In the genomic region with DNA sequence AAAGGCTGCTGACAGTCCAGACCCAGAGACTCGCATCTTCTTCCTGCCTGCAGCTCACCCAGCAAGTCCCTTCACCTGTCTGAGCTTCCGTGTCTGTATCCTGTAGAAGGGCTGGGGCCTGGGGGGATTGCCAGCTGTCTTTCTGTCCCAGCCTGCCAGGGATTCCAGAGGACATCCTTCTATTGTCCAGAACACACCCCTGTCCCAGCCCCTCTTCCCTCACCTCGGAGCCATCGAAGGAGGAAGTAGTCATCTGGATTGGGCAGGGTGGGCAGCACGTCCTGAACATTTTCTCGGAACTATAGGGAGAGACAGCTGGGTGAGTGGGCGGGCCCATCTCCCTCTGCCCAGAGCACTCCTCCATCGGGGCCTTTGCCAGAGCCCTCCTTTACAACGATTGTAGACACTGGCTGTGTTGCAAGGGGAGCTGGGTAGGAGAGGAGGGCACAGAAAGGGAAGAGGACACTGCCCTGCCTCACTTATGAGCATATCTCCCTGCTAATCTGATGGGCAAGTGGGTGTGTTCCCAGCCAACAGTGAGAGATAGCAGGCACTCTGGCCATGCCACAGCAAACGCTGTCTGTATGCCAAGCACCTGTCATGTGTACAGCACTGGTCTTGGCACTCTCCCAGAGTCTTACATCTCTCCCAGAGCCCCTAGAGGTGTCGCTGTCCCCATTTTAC, we compare ENCODE assay signal across 11 mouse cellular contexts. TPM values are rescaled to one million over a fixed set of nuclear protein-coding genes. Genes with fewer than 3 reads are reported as not detected.
DNase-seq lines count a peak whose midpoint lies in the region; ATAC-seq and TF ChIP-seq lines count a peak whose summit lies in the region.
"Had no signal": no experiment of that assay in that cellular context is flagged by ENCODE, and none has a peak within 500 bp of the region (broad histone marks: within the 10 kb centered on the region; RNA-seq: fewer than 3 reads in every experiment).

No protein-coding gene starts in this region.

- H3K27ac ChIP-seq in forebrain, embryonic 13.5 days = no peak overlapping the region
- H3K27ac ChIP-seq in forebrain, embryonic 12.5 days = no peak overlapping the region
- H3K27ac ChIP-seq in lung, embryonic 14.5 days (ENCODE audit: low read depth) = no peak overlapping the region
- H3K27ac ChIP-seq: limb, embryonic 12.5 days had no signal

- peak overlapping the region; percentile 36; the same call in 1 of the 2 replicates for H3K9ac ChIP-seq in forebrain, embryonic 13.5 days
- no peak overlapping the region for H3K9ac ChIP-seq in forebrain, embryonic 12.5 days
- H3K9ac ChIP-seq in lung, embryonic 14.5 days = no peak overlapping the region
- H3K9ac ChIP-seq: limb, embryonic 12.5 days had no signal

- H3K36me3 ChIP-seq in forebrain, embryonic 13.5 days (ENCODE audit: poor library complexity, severe bottlenecking) = no peaks in the 10 kb centered on the region
- H3K36me3 ChIP-seq in forebrain, embryonic 12.5 days (replicated peaks) = no peaks in the 10 kb centered on the region
- H3K36me3 ChIP-seq in lung, embryonic 14.5 days (ENCODE audit: insufficient read depth) = no peaks in the 10 kb centered on the region
- H3K36me3 ChIP-seq: limb, embryonic 12.5 days had no signal

- no peaks in the 10 kb centered on the region for H3K9me3 ChIP-seq in forebrain, embryonic 13.5 days (replicated peaks)
- no peaks in the 10 kb centered on the region for H3K9me3 ChIP-seq in forebrain, embryonic 12.5 days
- no peaks in the 10 kb centered on the region for H3K9me3 ChIP-seq in lung, embryonic 14.5 days (ENCODE audit: low read depth, low read length)
- H3K9me3 ChIP-seq: limb, embryonic 12.5 days had no signal

- peaks cover 23% of the 10 kb centered on the region for H3K27me3 ChIP-seq in forebrain, embryonic 13.5 days
- H3K27me3 ChIP-seq in forebrain, embryonic 12.5 days = peaks cover 35% of the 10 kb centered on the region
- H3K27me3 ChIP-seq in lung, embryonic 14.5 days (ENCODE audit: insufficient read depth, low read length) = peaks cover 14% of the 10 kb centered on the region

- no peak for ATAC-seq in forebrain, embryonic 13.5 days
- no peak for ATAC-seq in forebrain, embryonic 12.5 days (ENCODE audit: low FRiP score)
- no peak for ATAC-seq in lung, embryonic 14.5 days (ENCODE audit: insufficient read depth)
- peak; percentile 19 for ATAC-seq in granulocyte monocyte progenitor cell, adult 5-6 weeks (replicated peaks; ENCODE audit: poor library complexity, severe bottlenecking)
- ATAC-seq in megakaryocyte progenitor cell, adult 5-6 weeks (replicated peaks; ENCODE audit: poor library complexity) = peak; percentile 73
- ATAC-seq: intestine, postnatal 0 days had no signal

- peak; percentile 15 for DNase-seq in lung, embryonic 14.5 days
- no peak for DNase-seq in lung, postnatal 25 days (ENCODE audit: low spot score)
- no peak for DNase-seq in gastrocnemius, postnatal 4 days (ENCODE audit: low spot score in 2 of 2)
- no peak for DNase-seq in thymus, postnatal 4 days
- DNase-seq: cerebellum, adult 11-12 months had no signal

- peaks cover 28% of the 10 kb centered on the region for H3K4me1 ChIP-seq in forebrain, embryonic 13.5 days
- H3K4me1 ChIP-seq in forebrain, embryonic 12.5 days = peaks cover 19% of the 10 kb centered on the region
- peaks cover 3% of the 10 kb centered on the region; the same call in 1 of the 2 replicates for H3K4me1 ChIP-seq in lung, embryonic 14.5 days (ENCODE audit: insufficient read depth)

- TF ChIP-seq CTCF in lung, embryonic 14.5 days (IDR thresholded peaks at IDR 0.05; ENCODE audit: low read depth) = no peak

- no peak overlapping the region for H3K4me2 ChIP-seq in forebrain, embryonic 13.5 days
- no peak overlapping the region for H3K4me2 ChIP-seq in forebrain, embryonic 12.5 days
- no peak overlapping the region for H3K4me2 ChIP-seq in lung, embryonic 14.5 days

- no peak overlapping the region for H3K4me3 ChIP-seq in forebrain, embryonic 13.5 days
- H3K4me3 ChIP-seq in forebrain, embryonic 12.5 days (replicated peaks) = no peak overlapping the region
- no peak overlapping the region for H3K4me3 ChIP-seq in lung, embryonic 14.5 days (ENCODE audit: low read depth, low read length)

- 56% methylated on average over 11 of the region's 11 CpGs for WGBS in forebrain, embryonic 13.5 days
- WGBS in forebrain, embryonic 12.5 days = 66% methylated on average over 11 of the region's 11 CpGs
- 42% methylated on average over 11 of the region's 11 CpGs for WGBS in lung, embryonic 14.5 days

RNA-seq across cellular contexts. Expression of gene Sec14l2, which starts 6.6 kb away (rescaled TPM):
- 1.5 and 2.3 TPM in 2 replicates for polyA plus RNA-seq in forebrain, embryonic 13.5 days (2015; fragmentation: Nextera tagmentation; extraction: Ambion mirVana)
- polyA plus RNA-seq in forebrain, embryonic 12.5 days (2016; fragmentation: Nextera tagmentation; extraction: Ambion mirVana) = 2.6 and 3.2 TPM in 2 replicates
- polyA plus RNA-seq in lung, embryonic 14.5 days (2014; fragmentation: Nextera tagmentation; extraction: Ambion mirVana) = 1.5 and 1.9 TPM in 2 replicates
- total RNA-seq in granulocyte monocyte progenitor cell, adult 5-6 weeks (2014; fragmentation: Nextera tagmentation) = not detected in 2 replicates
- not detected in 2 replicates for total RNA-seq in granulocyte monocyte progenitor cell, adult 5-6 weeks (2017)
- 0.71 and 0.72 TPM in 2 replicates for total RNA-seq in megakaryocyte progenitor cell, adult 5-6 weeks (2015)
- 0.87 and 1.7 TPM in 2 replicates for total RNA-seq in megakaryocyte progenitor cell, adult 5-6 weeks (2017)
- 1 to 10 TPM; 2.3 to 2.6 TPM for total RNA-seq in gastrocnemius, postnatal 4 days (2021)

RNA-seq across cellular contexts. Expression of gene Rnf215, which starts 18.4 kb away (rescaled TPM):
- 37.5 and 41.0 TPM in 2 replicates for polyA plus RNA-seq in forebrain, embryonic 13.5 days (2015; fragmentation: Nextera tagmentation; extraction: Ambion mirVana)
- 35.5 and 37.0 TPM in 2 replicates for polyA plus RNA-seq in forebrain, embryonic 12.5 days (2016; fragmentation: Nextera tagmentation; extraction: Ambion mirVana)
- 32.6 and 33.0 TPM in 2 replicates for polyA plus RNA-seq in lung, embryonic 14.5 days (2014; fragmentation: Nextera tagmentation; extraction: Ambion mirVana)
- total RNA-seq in granulocyte monocyte progenitor cell, adult 5-6 weeks (2014; fragmentation: Nextera tagmentation) = 10.5 and 13.1 TPM in 2 replicates
- 6.6 and 7.8 TPM in 2 replicates for total RNA-seq in granulocyte monocyte progenitor cell, adult 5-6 weeks (2017)
- total RNA-seq in megakaryocyte progenitor cell, adult 5-6 weeks (2015) = 2.5 and 4.7 TPM in 2 replicates
- total RNA-seq in megakaryocyte progenitor cell, adult 5-6 weeks (2017) = 5.9 and 8.8 TPM in 2 replicates
- 10 to 100 TPM; 12.8 to 18.1 TPM for total RNA-seq in gastrocnemius, postnatal 4 days (2021)

RNA-seq across cellular contexts. Expression of gene Mtfp1, which starts 21.4 kb away (rescaled TPM):
- 7.0 and 7.5 TPM in 2 replicates for polyA plus RNA-seq in forebrain, embryonic 13.5 days (2015; fragmentation: Nextera tagmentation; extraction: Ambion mirVana)
- polyA plus RNA-seq in forebrain, embryonic 12.5 days (2016; fragmentation: Nextera tagmentation; extraction: Ambion mirVana) = 5.6 and 8.0 TPM in 2 replicates
- 8.6 and 10.8 TPM in 2 replicates for polyA plus RNA-seq in lung, embryonic 14.5 days (2014; fragmentation: Nextera tagmentation; extraction: Ambion mirVana)
- total RNA-seq in granulocyte monocyte progenitor cell, adult 5-6 weeks (2014; fragmentation: Nextera tagmentation) = 9.9 and 11.1 TPM in 2 replicates
- total RNA-seq in granulocyte monocyte progenitor cell, adult 5-6 weeks (2017) = 8.7 and 13.3 TPM in 2 replicates
- 9.7 and 12.0 TPM in 2 replicates for total RNA-seq in megakaryocyte progenitor cell, adult 5-6 weeks (2015)
- 9.2 and 12.0 TPM in 2 replicates for total RNA-seq in megakaryocyte progenitor cell, adult 5-6 weeks (2017)
- 10 to 100 TPM in 1 of 2 experiments, 1 to 10 TPM in 1; 10.0 to 12.5 TPM for total RNA-seq in gastrocnemius, postnatal 4 days (2021)

RNA-seq across cellular contexts. Expression of gene Ccdc157, which starts 43.5 kb away (rescaled TPM):
- polyA plus RNA-seq in forebrain, embryonic 13.5 days (2015; fragmentation: Nextera tagmentation; extraction: Ambion mirVana) = 5.3 and 7.2 TPM in 2 replicates
- polyA plus RNA-seq in forebrain, embryonic 12.5 days (2016; fragmentation: Nextera tagmentation; extraction: Ambion mirVana) = 7.4 and 8.5 TPM in 2 replicates
- 5.3 and 6.6 TPM in 2 replicates for polyA plus RNA-seq in lung, embryonic 14.5 days (2014; fragmentation: Nextera tagmentation; extraction: Ambion mirVana)
- total RNA-seq in granulocyte monocyte progenitor cell, adult 5-6 weeks (2014; fragmentation: Nextera tagmentation) = 0.28 and 0.73 TPM in 2 replicates
- total RNA-seq in granulocyte monocyte progenitor cell, adult 5-6 weeks (2017) = 0.21 and 0.69 TPM in 2 replicates
- total RNA-seq in megakaryocyte progenitor cell, adult 5-6 weeks (2015) = 0.44 and 0.54 TPM in 2 replicates
- total RNA-seq in megakaryocyte progenitor cell, adult 5-6 weeks (2017) = 0.67 and 0.95 TPM in 2 replicates
- 10 to 100 TPM in 1 of 2 experiments, 1 to 10 TPM in 1; 8.7 to 10.3 TPM for total RNA-seq in gastrocnemius, postnatal 4 days (2021)

RNA-seq across cellular contexts. Expression of gene Sf3a1, which starts 43.5 kb away (rescaled TPM):
- 61.2 and 66.8 TPM in 2 replicates for polyA plus RNA-seq in forebrain, embryonic 13.5 days (2015; fragmentation: Nextera tagmentation; extraction: Ambion mirVana)
- 83.9 and 88.4 TPM in 2 replicates for polyA plus RNA-seq in forebrain, embryonic 12.5 days (2016; fragmentation: Nextera tagmentation; extraction: Ambion mirVana)
- 64.1 and 68.7 TPM in 2 replicates for polyA plus RNA-seq in lung, embryonic 14.5 days (2014; fragmentation: Nextera tagmentation; extraction: Ambion mirVana)
- 65.9 and 92.2 TPM in 2 replicates for total RNA-seq in granulocyte monocyte progenitor cell, adult 5-6 weeks (2014; fragmentation: Nextera tagmentation)
- total RNA-seq in granulocyte monocyte progenitor cell, adult 5-6 weeks (2017) = 31.2 and 35.6 TPM in 2 replicates
- total RNA-seq in megakaryocyte progenitor cell, adult 5-6 weeks (2015) = 64.8 and 65.7 TPM in 2 replicates
- 35.3 and 40.0 TPM in 2 replicates for total RNA-seq in megakaryocyte progenitor cell, adult 5-6 weeks (2017)
- 10 to 100 TPM; 41.2 to 50.6 TPM for total RNA-seq in gastrocnemius, postnatal 4 days (2021)

Comparison
In these comparisons a context has a peak if more than half of its experiments do, and no peak if none do; other contexts are left out.
1. ATAC-seq: peak in granulocyte monocyte progenitor cell, adult 5-6 weeks (single experiment) and megakaryocyte progenitor cell, adult 5-6 weeks (single experiment); none in forebrain, embryonic 13.5 days (single experiment), forebrain, embryonic 12.5 days (single experiment) and lung, embryonic 14.5 days (single experiment).